Mouse (Mus musculus) kidney, postnatal 4 days (tissue): ENCODE measurements around the gene T.

Experiments
- DNase-seq, 2 experiments: peaks; one replicate each; pipeline ENCODE4 v3.0.0; 2021; ENCODE audit warnings: mixed read lengths in 2 of 2

The T gene

GRCm38 (mm10) chr17:8433121-8433977 lies 874 bp upstream of the T start:
- no peak for DNase-seq

DNA sequence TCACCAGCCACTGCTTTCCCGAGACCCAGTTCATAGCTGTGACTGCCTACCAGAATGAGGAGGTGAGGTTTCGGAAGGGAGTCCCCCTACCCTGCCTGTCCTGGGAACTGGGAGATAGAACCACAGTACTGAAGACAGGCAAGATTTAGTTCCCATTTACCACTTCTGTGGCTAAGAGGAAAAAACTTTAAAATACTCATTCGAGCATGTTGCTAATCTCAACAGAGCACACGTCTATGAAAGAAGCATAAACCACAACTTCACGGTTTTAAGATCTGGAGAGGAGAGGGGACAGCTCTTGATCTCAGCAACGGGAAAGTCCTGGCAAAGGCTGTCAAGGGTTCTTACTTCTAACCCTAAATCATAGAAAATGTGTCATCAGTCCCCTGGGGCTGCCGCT lies 2.0 kb downstream of the T start:
- no peak for DNase-seq

- DNase-seq: no peak
Observed at GRCm38 (mm10) chr17:8444062-8444461, 9.8 kb downstream of the T start.

- DNase-seq: peak; percentile 27 to 41
Observed at GRCm38 (mm10) chr17:8447676-8448192, 13.5 kb downstream of the T start.

DNA sequence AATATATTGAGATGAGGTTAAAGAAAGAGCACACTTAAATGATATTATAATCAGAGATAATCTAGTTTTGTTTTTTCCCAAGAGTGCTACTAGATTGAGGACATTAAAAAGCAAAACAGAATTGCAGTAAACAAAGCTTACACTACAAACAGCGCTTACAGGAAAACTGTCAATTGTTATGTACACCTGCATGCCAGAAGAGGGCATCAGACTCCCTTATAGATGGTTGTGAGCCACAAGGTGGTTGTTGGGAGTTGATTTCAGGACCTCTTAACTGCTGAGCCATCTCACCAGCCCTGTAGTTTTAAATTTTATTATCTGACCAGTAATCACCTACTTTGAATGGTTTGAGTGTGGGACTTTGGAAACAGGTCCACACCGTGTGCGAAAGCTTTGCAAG lies 14.1 kb downstream of the T start:
- no peak for DNase-seq

DNA sequence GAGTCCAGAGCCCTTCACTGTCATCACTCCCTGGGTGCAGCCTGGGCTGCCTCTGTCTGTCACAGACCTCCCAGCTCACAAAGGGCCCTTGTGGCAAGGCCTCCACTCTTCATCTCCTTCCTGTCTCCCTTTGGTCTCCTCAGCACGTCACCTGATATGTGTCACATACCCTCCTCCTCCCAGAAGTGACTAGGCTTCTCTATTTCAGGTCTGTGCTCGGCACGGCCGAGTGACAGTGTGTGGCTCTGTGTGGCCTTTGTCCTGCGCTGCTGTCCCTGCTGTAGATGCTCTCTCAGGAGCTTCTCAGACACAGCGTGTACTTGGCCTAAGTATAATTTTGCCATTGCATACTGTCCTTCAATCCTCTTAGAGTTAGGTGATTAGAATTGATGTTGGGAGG lies 21.0 kb downstream of the T start:
- DNase-seq: no peak

DNA sequence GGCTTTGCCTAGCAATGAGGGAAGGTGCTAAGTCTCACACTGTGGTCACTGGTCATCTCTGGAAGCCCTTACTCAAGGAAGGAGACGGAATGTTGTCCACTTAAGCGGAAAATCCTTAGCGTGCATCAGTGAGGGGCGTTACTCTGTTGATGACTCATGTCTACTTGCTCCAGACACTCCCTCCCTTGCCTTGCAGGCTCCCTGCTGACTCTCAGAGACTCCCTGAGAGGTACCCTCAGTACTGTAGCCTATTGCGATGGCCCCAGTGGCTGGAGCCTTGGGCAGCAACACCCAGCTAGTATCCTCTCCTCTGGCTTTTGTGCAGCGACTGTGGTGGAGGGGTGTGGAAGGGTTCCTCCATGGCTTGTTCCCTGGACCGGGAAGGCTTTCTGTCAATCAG lies 21.4 kb downstream of the T start:
- DNase-seq: no peak

DNA sequence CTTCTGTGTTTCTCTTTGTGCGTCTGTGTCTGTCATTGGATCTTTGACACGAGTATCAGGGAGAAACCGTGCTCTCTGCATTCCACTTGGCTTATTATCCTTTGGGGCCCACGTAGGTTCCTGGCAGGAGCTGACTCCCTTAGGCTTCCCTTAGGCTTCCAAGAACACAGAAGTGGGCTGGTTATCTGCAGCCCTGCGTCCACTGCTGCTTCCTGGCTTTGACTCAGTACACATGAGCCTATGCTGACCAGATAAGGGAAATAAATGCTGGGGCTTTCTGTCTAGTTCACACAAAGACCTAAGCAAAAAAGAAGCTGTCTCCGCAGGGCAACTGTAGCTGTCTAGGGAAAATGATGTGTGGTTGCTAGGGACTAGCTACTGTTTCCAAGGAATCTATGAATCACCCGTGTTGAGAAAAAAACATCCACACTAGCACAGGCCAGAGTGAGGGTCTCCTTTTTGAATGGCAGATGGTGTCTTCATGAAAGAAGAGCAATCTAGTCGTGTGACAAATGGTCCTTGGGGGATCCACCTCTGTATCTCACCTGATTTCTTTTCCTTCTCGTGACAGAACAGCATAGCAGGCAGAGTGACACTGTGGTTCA lies 22.7 kb downstream of the T start:
- no peak for DNase-seq

DNA sequence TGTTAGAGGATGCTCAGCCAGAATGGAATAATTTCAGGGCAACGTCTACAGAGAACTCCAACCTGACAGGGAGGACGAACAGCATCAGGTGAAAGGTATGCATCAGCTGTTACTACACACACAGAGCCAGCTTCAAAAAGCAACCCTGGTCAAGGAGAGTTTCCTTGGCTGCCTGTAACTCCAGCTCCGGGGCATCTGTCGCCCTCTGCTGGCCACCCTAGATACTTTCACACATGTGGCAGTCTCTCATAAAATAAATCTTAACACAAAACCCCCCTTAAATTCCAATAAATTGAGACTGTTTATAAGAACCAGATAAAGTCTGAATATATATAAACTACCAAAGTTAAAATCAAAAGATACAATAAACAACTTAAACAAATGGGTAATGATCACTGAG lies 27.3 kb downstream of the T start:
- DNase-seq: peak; percentile 77 to 80

DNA sequence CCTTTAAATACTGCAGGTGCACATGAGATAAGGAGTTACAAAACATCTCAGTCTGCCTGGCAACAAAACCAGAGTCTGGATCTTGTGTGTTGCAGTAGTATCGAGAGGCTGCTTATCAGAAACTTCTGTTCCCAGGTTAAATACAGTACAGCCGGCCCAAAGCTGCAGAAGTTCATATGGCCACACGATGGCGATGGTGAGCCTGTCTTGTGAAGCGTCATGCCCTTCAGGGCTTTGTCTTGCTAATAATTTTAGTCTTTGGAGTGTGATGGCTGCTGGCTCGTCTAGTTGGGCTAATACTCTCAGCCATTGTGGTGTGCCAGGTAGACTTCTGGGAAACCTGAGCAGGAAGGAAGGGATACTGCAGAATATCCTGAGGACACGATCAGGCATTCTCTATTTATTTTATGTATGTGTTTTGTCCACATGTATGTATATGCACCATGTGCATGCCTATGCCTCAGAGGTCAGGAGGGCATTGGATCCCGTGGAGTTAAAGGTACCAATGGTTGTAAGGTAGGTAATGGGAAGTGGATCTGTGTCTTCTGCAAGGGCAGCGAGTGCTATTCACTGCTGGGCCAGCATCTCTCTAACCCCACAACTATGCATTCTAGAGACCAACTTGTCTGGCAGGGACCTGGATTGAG lies 29.4 kb downstream of the T start:
- peak; percentile 76 to 78 for DNase-seq

DNA sequence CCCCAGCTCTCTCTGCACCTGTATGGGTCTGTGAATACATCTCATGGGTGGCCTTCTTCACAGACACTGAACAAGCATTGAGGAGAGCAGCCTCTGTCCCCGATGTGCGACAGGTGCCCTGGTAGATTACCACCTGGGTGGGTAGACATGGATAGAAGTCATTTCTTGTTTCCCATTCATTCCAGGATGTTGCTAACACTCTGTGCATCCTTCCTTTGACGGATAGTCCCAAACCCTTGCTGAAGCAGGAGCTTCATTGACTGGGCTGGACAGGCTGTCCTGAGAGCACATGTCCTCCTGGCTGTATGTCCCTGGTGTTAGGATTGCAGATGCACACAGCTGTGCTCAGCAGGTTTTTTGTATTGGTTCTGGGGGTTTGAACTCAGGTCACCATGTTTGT lies 33.5 kb downstream of the T start:
- DNase-seq: no peak

DNA sequence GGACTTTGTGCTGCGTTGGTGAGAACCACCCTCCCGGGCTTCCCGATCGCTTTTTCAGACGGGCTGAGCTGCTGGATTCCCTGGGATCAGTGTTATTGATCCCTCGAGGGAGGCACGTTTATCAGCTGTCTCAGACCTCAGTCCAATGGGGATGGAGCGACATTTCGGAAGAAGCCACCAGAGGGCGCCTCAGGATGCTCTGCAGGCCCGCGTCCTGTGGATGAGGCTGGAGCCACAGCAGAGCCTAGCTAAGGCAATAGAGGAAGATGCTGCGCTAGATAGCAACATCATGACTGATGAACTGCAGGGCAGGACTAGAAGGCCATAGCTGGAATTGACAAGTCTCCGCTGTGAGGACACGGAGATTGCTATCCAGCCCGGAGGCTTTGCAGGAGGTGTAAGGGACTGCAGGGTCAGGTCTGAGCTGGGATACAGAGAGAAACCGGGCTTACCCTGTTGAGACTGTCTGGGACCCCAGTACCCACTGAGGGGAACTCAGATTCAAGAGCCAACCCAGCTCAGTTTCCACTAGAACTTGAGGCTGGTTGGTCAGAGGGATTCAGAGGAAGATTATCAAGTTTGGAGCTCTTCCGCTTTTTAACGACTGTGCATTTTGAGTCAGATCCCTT lies 34.6 kb downstream of the T start:
- DNase-seq: peak; percentile 90 to 91

DNA sequence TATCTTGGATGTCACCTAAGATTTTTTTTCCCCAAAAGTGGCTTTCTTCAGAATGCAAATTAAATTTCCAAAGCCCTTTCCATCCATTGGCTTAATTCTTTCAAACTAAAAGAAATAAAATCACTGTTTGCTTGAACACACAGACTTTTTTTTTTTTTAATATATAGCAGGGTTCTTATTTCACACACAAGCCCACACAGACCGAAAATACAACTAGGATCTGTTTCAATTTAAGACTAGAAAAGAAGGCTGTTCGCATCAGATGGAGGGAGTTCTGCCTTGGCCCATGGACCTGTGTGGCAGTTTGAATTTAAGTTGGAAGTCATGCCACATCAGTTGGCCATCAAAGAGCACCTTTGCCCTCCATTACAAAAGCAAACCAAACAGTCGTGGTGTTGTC lies 44.3 kb downstream of the T start:
- no peak for DNase-seq

GRCm38 (mm10) chr17:8479493-8480128 lies 45.4 kb downstream of the T start:
- no peak for DNase-seq

DNA sequence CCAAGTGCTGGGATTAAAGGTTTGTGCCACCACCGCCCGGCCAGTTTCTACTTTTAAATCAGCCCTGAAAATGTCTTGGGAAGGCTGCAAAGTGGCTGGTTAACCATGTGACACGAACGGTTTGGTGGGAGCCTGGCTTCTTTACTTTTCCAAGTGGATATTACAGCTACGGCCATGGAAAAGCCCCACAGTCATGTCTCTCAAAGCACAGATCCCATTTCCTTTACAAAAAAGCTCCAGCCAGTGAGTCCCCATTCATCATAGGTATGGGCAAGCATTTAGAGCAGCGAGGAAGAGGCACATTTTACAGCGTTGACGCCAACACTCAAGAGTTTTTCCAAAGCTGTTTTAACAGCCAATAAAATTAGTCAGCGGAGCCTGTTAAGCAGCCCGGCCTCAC lies 47.6 kb downstream of the T start:
- DNase-seq: no peak

DNA sequence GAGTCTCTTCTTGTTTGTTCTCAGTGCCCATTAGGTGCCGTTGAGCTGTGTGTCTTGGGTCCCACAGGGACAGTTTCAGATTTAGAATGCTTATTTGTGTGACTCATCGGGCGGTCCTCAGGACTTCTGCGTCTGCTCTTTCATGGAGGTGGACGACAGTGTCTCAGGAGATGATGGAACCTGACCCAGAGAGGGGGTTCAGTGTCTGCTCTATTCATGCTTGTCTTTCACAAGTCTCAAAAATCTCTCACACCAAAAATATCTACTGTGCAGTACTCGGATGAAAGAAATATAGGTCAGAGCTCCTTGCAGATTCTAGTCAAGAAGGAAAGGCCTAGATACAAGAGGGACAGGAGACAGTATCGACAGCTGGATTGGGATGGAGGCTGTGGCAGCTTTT lies 48.7 kb downstream of the T start:
- no peak for DNase-seq

DNA sequence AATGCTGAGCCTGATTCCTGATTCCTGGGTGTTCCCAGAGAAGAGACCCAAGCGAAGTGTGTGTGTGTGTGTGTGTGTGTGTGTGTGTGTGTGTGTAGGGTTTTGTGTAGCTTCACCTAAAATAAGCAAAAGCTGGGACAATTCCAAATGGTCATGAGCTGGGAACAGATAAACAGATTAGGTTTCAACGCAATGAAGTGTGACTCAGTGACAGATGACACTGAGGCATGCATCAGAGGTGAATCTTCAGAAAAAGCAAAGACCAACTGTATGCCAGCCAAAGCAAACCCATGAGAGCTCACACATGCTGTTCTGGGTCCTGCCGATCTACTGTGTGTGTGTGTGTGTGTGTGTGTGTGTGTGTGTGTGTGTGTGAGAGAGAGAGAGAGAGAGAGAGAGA lies 50.0 kb downstream of the T start:
- no peak for DNase-seq

DNA sequence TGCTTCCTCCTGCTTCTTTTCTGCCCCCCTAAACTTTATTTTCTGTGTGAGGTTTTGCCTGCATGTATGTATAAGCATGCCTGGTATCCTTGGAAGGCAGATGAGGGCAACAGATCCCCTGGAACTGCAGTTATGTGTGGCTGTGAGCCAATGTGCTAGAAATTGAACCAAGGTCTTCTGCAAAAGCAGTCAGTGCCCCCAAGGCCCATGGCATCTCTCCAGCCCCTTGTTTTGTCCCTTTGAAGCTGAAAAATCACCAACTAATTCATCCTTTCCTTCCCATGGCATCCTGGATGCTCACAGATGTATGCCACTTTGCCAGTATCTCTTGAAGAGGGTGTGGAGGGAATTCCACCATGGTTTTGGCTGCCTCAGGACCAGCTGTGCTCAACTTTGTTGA lies 50.9 kb downstream of the T start:
- no peak for DNase-seq

GRCm38 (mm10) chr17:8487824-8488223 lies 53.6 kb downstream of the T start:
- peak; percentile 76 to 83 for DNase-seq

DNA sequence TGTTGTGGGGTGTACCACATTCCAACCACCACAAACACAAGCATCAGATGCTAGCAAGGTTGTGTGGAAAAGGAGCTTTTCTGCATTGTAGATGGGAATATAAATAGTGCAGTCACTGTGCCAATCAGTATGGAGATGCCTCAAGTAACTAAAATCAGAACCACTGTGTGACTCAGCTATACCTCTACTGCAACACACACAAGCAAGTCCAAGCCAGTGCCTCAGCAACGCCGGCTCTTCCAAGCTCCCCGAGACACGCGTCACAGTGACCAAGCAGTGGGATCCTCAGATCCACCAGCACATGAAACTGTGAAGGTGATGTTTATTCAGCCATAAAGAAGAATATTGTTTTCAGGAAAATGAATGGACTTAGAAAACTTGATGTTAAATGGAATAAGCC lies 56.7 kb downstream of the T start:
- DNase-seq: no peak
